Mouse (Mus musculus): Measurements from ENCODE around the gene Bcl7a.

GRCm38 (mm10) chr5:123377120-123377955, 33.7 kb downstream of the Bcl7a start:
- no peak for TF ChIP-seq GATA1 (IDR thresholded peaks at IDR 0.05; ENCODE audit: low read length)
- TF ChIP-seq TAL1 (IDR thresholded peaks at IDR 0.05; ENCODE audit: low read length) = no peak
